Mouse (Mus musculus): ENCODE data around the gene Grin3b. TPM values are rescaled to one million over a fixed set of nuclear protein-coding genes. Genes with fewer than 3 reads are reported as not detected.

The Grin3b gene
- total RNA-seq, 4 experiments from 2014 or later: 0.23 to 0.30 (median 0.24) TPM

- no peak for DNase-seq (ENCODE audit: low spot score in 2 of 2)
These were observed 46.0 kb downstream of the Grin3b start, which contains the start of gene Arhgap45 for GRCm38 (mm10) chr10:80016511-80016910. TSS of gene Arhgap45 (plus strand) at chr10:80016653.

- no peak for DNase-seq (ENCODE audit: low spot score in 2 of 2)
These were observed 46.4 kb downstream of the Grin3b start for GRCm38 (mm10) chr10:80016931-80017330.

GRCm38 (mm10) chr10:80017361-80017760 is 46.8 kb downstream of the Grin3b start:
- no peak for DNase-seq (ENCODE audit: low spot score in 2 of 2)

GRCm38 (mm10) chr10:80017771-80018170 is 47.3 kb downstream of the Grin3b start:
- no peak for DNase-seq (ENCODE audit: low spot score in 2 of 2)

GRCm38 (mm10) chr10:80018739-80019297 is 48.3 kb downstream of the Grin3b start:
- DNase-seq (ENCODE audit: low spot score in 2 of 2): no peak

GRCm38 (mm10) chr10:80019471-80020131 is 49.1 kb downstream of the Grin3b start:
- no peak for DNase-seq (ENCODE audit: low spot score in 2 of 2)

- DNase-seq (ENCODE audit: low spot score in 2 of 2): no peak
These were observed 49.7 kb downstream of the Grin3b start for GRCm38 (mm10) chr10:80020191-80020590.

- no peak for DNase-seq (ENCODE audit: low spot score in 2 of 2)
These were observed 50.2 kb downstream of the Grin3b start for GRCm38 (mm10) chr10:80020603-80021319.

GRCm38 (mm10) chr10:80021320-80021641 is 50.8 kb downstream of the Grin3b start:
- no peak for DNase-seq (ENCODE audit: low spot score in 2 of 2)

- no peak for DNase-seq (ENCODE audit: low spot score in 2 of 2)
These were observed 51.6 kb downstream of the Grin3b start for GRCm38 (mm10) chr10:80022164-80022563.

GRCm38 (mm10) chr10:80022806-80023205 is 52.3 kb downstream of the Grin3b start:
- DNase-seq (ENCODE audit: low spot score in 2 of 2): no peak

GRCm38 (mm10) chr10:80023758-80024157 is 53.2 kb downstream of the Grin3b start:
- DNase-seq (ENCODE audit: low spot score in 2 of 2): no peak

- DNase-seq (ENCODE audit: low spot score in 2 of 2): no peak
These were observed 53.9 kb downstream of the Grin3b start for GRCm38 (mm10) chr10:80024229-80025043.

GRCm38 (mm10) chr10:80025044-80025347 is 54.5 kb downstream of the Grin3b start:
- DNase-seq (ENCODE audit: low spot score in 2 of 2): no peak

- DNase-seq (ENCODE audit: low spot score in 2 of 2): no peak
These were observed 54.9 kb downstream of the Grin3b start for GRCm38 (mm10) chr10:80025463-80025862.

- DNase-seq (ENCODE audit: low spot score in 2 of 2): no peak
These were observed 55.4 kb downstream of the Grin3b start for GRCm38 (mm10) chr10:80025889-80026288.

Other genes with a start within 250 kb of the Grin3b start
- 10 to 100 TPM; 47.9 to 56.7 (median 51.6) TPM for gene Polrmt, start 224.1 kb upstream of the Grin3b start, total RNA-seq (2022)
- gene Fgf22, start 215.6 kb upstream of the Grin3b start, total RNA-seq (2022): 1 to 10 TPM; 4.7 to 5.9 (median 5.8) TPM
- 10 to 100 TPM; 76.8 to 92.1 (median 86.8) TPM for gene Rnf126, start 203.8 kb upstream of the Grin3b start, total RNA-seq (2022)
- 1 to 10 TPM; 2.5 to 3.6 (median 2.7) TPM for gene Fstl3, start 193.4 kb upstream of the Grin3b start, total RNA-seq (2022)
- under 1 TPM; 0.14 to 0.63 (median 0.39) TPM for gene Prss57, start 179.8 kb upstream of the Grin3b start, total RNA-seq (2022)
- gene Palm, start 177.1 kb upstream of the Grin3b start, total RNA-seq (2022): 100 to 1,000 TPM; 265 to 281 (median 267) TPM
- gene Misp, start 149.7 kb upstream of the Grin3b start, total RNA-seq (2022): under 1 TPM; 0.32 to 0.89 (median 0.54) TPM
- 10 to 100 TPM; 59.3 to 67.3 (median 63.6) TPM for gene Ptbp1, start 116.3 kb upstream of the Grin3b start, total RNA-seq (2022)
- gene Prtn3, start 96.2 kb upstream of the Grin3b start, total RNA-seq (2022): 1 to 10 TPM; 2.4 to 3.2 (median 2.7) TPM
- gene Plppr3, start 96.1 kb upstream of the Grin3b start, total RNA-seq (2022): 10 to 100 TPM; 49.7 to 56.0 (median 52.7) TPM
- gene Elane, start 84.5 kb upstream of the Grin3b start, total RNA-seq (2022): not detected
- gene Cfd, start 79.9 kb upstream of the Grin3b start, total RNA-seq (2022): not detected
- gene Med16, start 61.8 kb upstream of the Grin3b start, total RNA-seq (2022): 10 to 100 TPM; 51.9 to 68.0 (median 61.4) TPM
- gene Gm26602, start 59.9 kb upstream of the Grin3b start, total RNA-seq (2022): not detected
- 1 to 10 TPM; 5.8 to 8.3 (median 6.4) TPM for gene Kiss1r, start 53.7 kb upstream of the Grin3b start, total RNA-seq (2022)
- 100 to 1,000 TPM; 312 to 357 (median 346) TPM for gene R3hdm4, start 49.5 kb upstream of the Grin3b start, total RNA-seq (2022)
- 1 to 10 TPM; 5.0 to 7.8 (median 7.5) TPM for gene Arid3a, start 43.7 kb upstream of the Grin3b start, total RNA-seq (2022)
- gene Wdr18, start 10.6 kb upstream of the Grin3b start, total RNA-seq (2022): 10 to 100 TPM; 38.5 to 48.2 (median 44.6) TPM
- 100 to 1,000 TPM; 105 to 117 (median 113) TPM for gene Tmem259, start 13.6 kb downstream of the Grin3b start, total RNA-seq (2022)
- gene Cnn2, start 17.9 kb downstream of the Grin3b start, total RNA-seq (2022): 1 to 10 TPM; 5.4 to 6.7 (median 6.3) TPM
- gene Abca7, start 25.8 kb downstream of the Grin3b start, total RNA-seq (2022): 10 to 100 TPM; 11.0 to 12.3 (median 12.0) TPM
- gene Arhgap45, start 45.9 kb downstream of the Grin3b start, total RNA-seq (2022): 1 to 10 TPM; 3.6 to 9.6 (median 6.0) TPM
- 10 to 100 TPM; 64.7 to 80.4 (median 72.9) TPM for gene Polr2e, start 69.1 kb downstream of the Grin3b start, total RNA-seq (2022)
- gene Gpx4, start 76.5 kb downstream of the Grin3b start, total RNA-seq (2022): 100 to 1,000 TPM; 472 to 551 (median 538) TPM
- 10 to 100 TPM; 16.2 to 32.0 (median 20.3) TPM for gene Sbno2, start 134.9 kb downstream of the Grin3b start, total RNA-seq (2022)
- 100 to 1,000 TPM; 102 to 111 (median 109) TPM for gene Stk11, start 145.1 kb downstream of the Grin3b start, total RNA-seq (2022)
- 100 to 1,000 TPM; 306 to 342 (median 330) TPM for gene Atp5d, start 167.9 kb downstream of the Grin3b start, total RNA-seq (2022)
- gene Cbarp, start 170.1 kb downstream of the Grin3b start, total RNA-seq (2022): 100 to 1,000 TPM; 328 to 363 (median 358) TPM
- 10 to 100 TPM; 48.5 to 76.4 (median 64.1) TPM for gene Midn, start 177.6 kb downstream of the Grin3b start, total RNA-seq (2022)
- 100 to 1,000 TPM; 124 to 159 (median 143) TPM for gene Cirbp, start 195.3 kb downstream of the Grin3b start, total RNA-seq (2022)
- 1 to 10 TPM; 4.1 to 6.0 (median 5.5) TPM for gene 1600002K03Rik, start 202.2 kb downstream of the Grin3b start, total RNA-seq (2022)
- 1 to 10 TPM; 6.8 to 9.1 (median 7.7) TPM for gene Efna2, start 208.8 kb downstream of the Grin3b start, total RNA-seq (2022)